Mouse (Mus musculus) activated CD4-positive, CD25-positive, alpha-beta regulatory T cell, adult 4 months (primary cell): ENCODE measurements at regions not wholly inside any gene's neighbourhood (a gene's known extent, or its start where the extent isn't known, plus 50 kb on each side); places are given as distances from the start of the nearest gene placed in this dataset.
A peak's percentile ranks its signal among the peaks of the same experiment; 100 is the strongest.
"Not testable (repeated sequence)": the region's sequence is repeated elsewhere in the genome, so short reads cannot be mapped to it uniquely, and the experiment has no call there.

Source experiments
- ATAC-seq: one replicate; pipeline ENCODE4 v1.8.0; 2017

DNA sequence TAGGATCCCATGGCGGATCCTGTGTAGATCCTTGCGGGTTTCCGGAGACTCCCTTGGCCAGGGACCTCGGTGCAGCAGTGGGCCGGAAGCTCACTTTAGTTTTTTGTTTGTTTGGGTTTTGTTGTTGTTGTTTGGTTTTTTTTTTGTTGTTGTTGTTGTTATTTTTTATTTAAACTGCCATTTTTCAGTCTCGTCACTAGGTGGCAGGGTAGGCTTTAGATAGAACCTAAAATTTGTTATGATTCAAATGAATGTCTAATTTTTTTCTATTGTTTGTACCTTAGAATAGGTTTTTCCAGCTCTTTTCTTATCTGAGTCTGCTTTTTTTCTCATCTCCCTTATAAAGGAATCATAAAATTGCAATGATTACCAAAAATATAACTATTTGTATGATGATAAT is 834.4 kb upstream of the Tacstd2 start:
- no peak for ATAC-seq

DNA sequence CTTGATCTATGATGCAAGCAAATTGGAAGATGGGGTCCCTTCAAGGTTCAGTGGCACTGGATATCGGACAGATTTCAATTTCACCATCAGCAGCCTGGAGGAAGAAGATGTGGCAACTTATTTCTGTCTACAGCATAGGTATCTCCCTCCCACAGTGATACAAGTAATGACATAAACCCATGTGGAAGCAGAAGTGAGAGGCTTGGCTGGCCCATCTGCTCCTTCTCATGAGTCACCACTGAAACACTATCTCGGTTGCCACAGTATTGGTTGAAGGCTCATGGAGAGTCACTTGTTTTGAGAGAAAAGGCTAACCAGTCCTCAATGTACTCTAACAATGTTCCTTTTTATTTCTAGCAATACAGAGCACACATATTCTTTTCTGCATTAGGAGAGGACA is 804.2 kb upstream of the Tacstd2 start:
- ATAC-seq, result no peak

DNA sequence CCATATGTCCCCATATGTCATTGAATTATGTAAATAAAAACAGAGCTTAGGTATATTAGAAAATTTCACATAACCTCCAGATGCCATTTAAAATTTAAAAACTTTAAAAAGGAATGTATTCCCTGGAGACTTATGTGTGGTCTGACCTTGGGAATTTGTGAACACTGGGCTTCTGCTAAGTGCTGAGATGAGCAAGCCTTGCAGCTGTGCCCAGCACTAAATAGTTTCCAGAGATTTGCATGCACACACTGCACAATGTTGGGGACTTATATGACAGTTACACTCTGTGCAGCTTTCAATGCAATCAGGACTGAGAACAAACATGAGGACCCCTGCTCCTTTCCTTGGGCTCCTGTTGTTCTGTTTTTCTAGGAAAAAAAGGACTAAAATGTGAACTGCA is 803.6 kb upstream of the Tacstd2 start:
- not testable (repeated sequence) for ATAC-seq

DNA sequence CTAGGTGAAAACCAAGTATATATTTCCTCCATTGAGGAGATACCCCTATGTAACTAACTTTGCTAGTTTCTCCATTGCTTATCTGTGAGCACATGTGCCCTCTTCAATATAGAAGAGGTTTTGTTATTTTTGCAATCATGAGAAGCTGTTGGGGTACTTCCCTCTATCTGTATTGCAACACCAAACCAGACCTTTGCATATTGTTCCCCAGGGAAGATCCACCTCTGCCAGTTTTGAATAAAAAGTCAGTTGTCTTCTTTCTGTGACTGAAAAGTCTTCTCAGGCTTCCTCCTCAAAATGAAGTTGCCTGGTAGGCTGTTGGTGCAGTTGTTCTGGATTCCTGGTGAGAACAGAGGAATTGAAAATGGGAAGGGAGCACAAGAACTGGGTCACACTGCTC is 775.8 kb upstream of the Tacstd2 start:
- no peak for ATAC-seq

DNA sequence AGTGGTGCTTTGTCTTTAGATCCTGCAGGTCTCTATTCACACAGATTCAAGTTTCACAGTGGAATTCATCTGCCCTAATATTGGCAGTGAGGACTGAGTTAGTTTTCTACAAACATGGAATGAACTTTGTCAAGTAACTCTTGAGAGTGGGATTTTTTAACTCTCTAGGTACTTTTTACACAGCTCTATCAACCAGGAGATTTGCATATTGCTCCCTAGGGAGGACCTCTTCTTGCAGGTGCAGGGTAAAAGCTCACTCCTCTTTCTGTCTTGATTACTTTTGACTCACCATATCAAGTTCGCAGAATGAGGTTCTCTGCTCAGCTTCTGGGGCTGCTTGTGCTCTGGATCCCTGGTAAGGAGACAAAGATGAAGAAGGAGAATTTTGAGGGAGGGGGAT is 766.5 kb upstream of the Tacstd2 start:
- ATAC-seq, result no peak

DNA sequence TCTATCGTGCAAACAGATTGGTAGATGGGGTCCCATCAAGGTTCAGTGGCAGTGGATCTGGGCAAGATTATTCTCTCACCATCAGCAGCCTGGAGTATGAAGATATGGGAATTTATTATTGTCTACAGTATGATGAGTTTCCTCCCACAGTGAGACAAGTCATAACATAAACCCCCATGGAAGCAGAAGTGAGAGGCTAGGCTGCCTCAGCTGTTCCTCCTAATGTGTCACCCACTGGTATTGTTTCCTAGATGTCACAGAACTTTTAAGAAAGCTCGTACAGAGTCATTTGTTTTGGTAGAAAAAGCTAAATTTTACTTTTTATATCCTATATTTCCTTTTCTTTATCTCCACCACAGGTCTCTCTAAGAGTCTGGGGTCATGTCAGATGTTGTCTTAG is 721.1 kb upstream of the Tacstd2 start:
- ATAC-seq, result no peak

DNA sequence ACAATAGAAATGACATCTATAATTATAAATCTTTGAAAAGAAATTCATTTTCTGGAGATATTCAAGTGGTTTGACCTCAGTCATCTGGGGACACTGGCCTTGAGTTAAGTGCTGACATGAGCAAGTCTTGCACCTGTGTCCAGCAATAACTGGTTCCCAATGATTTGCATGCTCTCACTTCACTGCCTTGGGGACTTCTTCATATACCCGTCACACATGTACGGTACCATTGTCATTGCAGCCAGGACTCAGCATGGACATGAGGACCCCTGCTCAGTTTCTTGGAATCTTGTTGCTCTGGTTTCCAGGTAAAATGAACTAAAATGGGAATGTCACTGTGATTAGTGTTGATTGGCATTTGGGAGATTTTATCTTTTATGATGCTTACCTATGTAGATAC is 720.6 kb upstream of the Tacstd2 start:
- no peak for ATAC-seq

DNA sequence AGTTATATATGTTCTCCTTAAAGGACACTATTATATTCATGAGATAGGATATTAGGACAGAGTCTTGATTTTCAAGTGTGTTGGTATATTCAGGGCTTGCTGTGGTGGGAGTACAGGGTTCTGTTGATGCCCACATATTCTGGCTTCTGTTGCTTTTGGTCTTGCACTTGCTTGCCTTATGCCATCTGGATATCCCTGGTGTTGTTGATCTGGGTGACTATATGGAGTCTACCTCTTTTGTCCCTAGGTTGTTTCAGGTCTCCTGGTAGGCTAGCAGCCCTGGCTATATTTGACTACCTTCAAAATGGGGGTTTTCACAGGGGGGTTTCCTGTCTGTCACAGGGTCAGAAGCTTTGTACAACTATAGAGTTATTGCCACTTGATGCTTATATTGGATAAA is 717.1 kb upstream of the Tacstd2 start:
- no peak for ATAC-seq

DNA sequence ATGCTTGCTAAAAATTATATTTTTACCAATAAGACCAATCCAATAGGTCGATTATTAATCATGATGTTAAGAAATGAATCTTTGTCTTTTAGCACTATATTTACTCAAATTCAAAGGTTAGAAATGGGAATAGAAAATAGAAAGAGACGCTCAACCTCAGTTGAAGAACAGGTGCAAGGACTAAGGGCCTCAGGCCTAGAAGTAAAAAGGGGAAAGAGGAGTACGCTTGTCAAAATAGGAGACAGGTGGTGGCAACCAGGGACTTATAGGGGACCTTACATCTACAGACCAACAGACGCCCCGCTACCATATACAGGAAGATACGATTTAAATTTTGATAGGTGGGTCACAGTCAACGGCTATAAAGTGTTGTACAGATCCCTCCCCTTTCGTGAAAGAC is 715.7 kb upstream of the Tacstd2 start:
- ATAC-seq, result not testable (repeated sequence)

DNA sequence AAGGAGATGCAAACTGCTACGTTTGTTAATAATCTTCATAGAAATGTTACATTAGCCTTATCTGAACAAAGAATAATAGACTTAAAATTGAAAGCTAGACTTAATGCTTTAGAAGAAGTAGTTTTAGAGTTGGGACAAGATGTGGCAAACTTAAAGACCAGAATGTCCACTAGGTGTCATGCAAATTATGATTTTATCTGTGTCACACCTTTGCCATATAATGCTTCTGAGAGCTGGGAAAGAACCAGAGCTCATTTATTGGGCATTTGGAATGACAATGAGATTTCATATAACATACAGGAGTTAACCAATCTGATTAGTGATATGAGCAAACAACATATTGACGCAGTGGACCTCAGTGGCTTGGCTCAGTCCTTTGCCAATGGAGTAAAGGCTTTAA is 714.8 kb upstream of the Tacstd2 start:
- ATAC-seq, result peak; percentile 50

DNA sequence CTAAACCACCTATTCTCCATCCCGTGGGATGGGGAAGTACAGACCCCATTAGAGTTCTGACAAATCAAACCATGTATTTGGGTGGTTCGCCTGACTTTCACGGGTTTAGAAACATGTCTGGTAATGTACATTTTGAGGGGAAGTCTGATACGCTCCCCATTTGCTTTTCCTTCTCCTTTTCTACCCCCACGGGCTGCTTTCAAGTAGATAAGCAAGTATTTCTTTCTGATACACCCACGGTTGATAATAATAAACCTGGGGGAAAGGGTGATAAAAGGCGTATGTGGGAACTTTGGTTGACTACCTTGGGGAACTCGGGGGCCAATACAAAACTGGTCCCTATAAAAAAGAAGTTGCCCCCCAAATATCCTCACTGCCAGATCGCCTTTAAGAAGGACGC is 713.7 kb upstream of the Tacstd2 start:
- not testable (repeated sequence) for ATAC-seq

DNA sequence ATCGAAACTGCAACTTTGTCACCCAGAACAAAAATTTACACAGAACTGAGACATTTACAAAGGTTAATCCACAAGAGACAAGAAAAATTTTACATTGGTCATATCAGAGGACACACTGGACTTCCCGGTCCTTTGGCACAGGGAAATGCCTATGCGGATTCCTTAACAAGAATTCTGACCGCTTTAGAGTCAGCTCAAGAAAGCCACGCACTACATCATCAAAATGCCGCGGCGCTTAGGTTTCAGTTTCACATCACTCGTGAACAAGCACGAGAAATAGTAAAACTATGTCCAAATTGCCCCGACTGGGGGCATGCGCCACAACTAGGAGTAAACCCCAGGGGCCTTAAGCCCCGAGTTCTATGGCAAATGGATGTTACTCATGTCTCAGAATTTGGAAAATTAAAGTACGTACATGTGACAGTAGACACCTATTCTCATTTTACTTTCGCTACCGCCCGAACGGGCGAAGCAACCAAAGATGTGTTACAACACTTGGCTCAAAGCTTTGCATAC is 712.5 kb upstream of the Tacstd2 start:
- ATAC-seq, result not testable (repeated sequence)

DNA sequence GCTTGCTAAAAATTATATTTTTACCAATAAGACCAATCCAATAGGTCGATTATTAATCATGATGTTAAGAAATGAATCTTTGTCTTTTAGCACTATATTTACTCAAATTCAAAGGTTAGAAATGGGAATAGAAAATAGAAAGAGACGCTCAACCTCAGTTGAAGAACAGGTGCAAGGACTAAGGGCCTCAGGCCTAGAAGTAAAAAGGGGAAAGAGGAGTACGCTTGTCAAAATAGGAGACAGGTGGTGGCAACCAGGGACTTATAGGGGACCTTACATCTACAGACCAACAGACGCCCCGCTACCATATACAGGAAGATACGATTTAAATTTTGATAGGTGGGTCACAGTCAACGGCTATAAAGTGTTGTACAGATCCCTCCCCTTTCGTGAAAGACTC is 707.2 kb upstream of the Tacstd2 start:
- not testable (repeated sequence) for ATAC-seq

DNA sequence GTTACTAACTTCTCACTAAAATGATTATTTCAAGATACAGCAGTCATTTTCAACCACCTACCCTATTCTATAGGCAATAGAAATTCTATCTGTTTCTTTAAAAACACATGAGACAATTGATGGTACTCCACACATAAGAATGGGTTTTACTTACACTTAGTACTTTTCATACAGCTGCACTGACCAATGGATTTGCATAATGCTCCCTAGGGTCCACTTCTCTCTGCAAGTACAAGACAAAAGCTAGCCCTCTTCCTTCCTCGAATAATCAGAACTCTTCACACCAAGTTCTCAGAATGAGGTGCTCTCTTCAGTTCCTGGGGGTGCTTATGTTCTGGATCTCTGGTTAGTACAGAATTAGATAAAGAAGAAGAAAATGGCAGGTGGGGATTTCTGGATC is 684.1 kb upstream of the Tacstd2 start:
- ATAC-seq, result no peak

DNA sequence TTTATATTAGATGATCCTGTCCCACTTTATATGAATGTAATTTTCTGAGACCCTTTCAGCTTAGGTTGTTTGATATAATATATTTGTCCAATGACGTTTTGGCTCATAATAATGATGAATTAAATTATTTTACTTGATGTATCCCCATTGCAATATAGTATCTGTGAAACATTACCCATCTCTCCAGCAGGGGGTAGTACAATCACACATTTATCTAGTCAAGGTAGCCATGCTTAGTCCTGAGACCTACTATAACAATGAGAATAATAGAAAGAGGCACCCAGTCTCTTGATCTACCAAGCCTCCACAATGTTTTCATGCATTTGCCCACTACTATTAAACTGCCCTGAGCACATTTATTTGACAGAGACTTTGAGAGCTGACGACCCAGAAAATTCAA is 665.9 kb upstream of the Tacstd2 start:
- ATAC-seq, result peak; percentile 83

DNA sequence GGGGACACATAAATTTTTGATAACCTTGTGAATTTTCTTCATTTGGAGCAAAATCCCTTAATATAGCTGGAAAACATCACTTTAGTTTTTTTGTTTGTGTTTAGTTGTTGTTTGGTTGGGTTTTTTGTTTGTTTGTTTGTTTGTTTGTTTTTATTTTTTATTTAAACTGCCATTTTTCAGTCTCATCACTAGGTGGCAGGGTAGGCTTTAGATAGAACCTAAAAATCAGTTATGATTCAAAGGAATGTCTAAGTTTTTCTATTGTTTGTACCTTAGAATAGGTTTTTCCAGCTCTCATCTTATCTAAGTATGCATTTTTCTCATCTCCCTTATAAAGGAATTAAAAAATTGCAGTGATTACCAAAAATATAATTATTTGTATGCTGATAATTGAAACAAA is 662.4 kb upstream of the Tacstd2 start:
- no peak for ATAC-seq

DNA sequence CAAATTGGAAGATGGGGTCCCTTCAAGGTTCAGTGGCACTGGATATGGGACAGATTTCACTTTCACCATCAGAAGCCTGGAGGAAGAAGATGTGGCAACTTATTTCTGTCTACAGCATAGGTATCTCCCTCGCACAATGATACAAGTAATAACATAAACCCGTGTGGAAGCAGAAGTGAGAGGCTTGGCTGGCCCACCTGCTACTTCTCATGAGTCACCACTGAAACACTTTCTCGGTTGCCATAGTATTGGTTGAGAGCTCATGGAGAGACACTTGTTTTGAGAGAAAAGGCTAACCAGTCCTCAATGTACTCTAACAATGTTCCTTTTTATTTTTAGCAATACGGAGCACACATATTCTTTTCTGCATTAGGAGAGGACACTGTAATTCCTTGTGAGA is 629.2 kb upstream of the Tacstd2 start:
- no peak for ATAC-seq

DNA sequence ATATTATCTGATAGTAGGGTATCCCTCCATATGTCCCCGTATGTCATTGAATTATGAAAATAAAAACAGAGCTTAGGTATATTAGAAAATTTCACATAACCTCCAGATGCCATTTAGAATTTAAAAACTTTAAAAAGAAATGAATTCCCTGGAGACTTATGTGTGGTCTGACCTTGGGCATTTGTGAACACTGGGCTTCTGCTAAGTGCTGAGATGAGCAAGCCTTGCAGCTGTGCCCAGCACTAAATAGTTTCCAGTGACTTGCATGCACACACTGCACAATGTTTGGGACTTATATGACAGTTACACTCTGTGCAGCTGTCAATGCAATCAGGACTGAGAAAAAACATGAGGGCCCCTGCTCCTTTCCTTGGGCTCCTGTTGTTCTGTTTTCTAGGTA is 628.5 kb upstream of the Tacstd2 start:
- not testable (repeated sequence) for ATAC-seq

DNA sequence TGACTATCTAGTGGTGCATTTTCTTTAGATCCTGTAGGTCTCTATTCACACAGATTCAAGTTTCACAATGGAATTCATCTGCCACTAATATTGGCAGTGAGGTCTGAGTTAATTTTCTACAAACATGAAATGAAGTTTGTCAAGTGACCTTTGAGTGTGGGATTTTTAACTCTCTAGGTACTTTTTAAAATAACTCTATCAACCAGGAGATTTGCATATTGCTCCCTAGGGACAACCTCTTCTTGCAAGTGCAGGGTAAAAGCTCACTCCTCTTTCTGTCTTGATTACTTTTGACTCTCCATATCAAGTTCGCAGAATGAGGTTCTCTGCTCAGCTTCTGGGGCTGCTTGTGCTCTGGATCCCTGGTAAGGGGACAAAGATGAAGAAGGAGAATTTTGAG is 616.0 kb upstream of the Tacstd2 start:
- no peak for ATAC-seq

DNA sequence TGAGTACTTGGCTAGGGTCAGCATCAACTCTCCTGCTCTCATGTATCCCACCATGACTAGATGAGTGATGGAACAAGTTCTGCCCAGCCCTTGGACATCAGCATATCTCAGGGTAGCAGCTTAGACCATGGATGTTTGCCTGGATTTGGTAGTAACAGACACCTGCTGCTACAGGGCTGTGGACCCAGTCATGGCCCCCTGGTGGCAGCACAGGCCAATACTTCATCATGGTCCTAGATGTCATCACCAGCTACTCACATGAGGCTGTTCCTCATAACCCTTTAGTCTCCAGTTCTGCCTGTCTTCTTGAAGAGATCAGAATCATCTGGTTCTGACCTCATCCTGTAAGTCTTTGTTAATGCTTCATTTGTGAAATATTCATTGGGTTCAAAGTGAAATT is 566.9 kb upstream of the Tacstd2 start:
- ATAC-seq, result no peak
